Mouse (Mus musculus) liver, embryonic 13.5 days (tissue): ENCODE results near the gene Fkbp11. TPM values are rescaled to one million over a fixed set of nuclear protein-coding genes. Genes with fewer than 3 reads are reported as not detected.
A peak's percentile ranks its signal among the peaks of the same experiment; 100 is the strongest.

Source experiments
- ATAC-seq: fragments of 200-750 bp; cut with Nextera tagmentation; 2 replicates; pipeline ENCODE4 v1.8.0; 2017; ENCODE audit warnings: low read depth, mild to moderate bottlenecking, moderate number of reproducible peaks, moderate library complexity
- DNase-seq: peaks from one replicate; pipeline ENCODE4 v3.0.0; 2022
- H3K27ac ChIP-seq: fragments of 300-500 bp; sonication (generic); 2 replicates; pipeline ENCODE4 v1.5.1; 2015; ENCODE audit warnings: moderate library complexity, mild to moderate bottlenecking, inconsistent platforms
- H3K27me3 ChIP-seq: fragments of 300-500 bp; sonication (generic); 2 replicates; pipeline ENCODE4 v1.6.1; 2015; ENCODE audit warnings: mild to moderate bottlenecking, inconsistent platforms
- H3K36me3 ChIP-seq: fragments of 300-500 bp; sonication (generic); 2 replicates; pipeline ENCODE4 v1.6.1; 2015; ENCODE audit warnings: mild to moderate bottlenecking, inconsistent platforms
- H3K4me1 ChIP-seq: fragments of 300-500 bp; sonication (generic); replicated peaks from 2 replicates; pipeline ENCODE4 v1.6.1; 2015; ENCODE audit warnings: inconsistent platforms
- H3K4me2 ChIP-seq: fragments of 300-500 bp; sonication (generic); 2 replicates; pipeline ENCODE4 v1.6.1; 2015; ENCODE audit warnings: inconsistent platforms, mild to moderate bottlenecking, moderate library complexity
- H3K4me3 ChIP-seq: fragments of 300-500 bp; sonication (generic); replicated peaks from 2 replicates; pipeline ENCODE4 v1.5.1; 2015; ENCODE audit warnings: mild to moderate bottlenecking, inconsistent platforms
- H3K9ac ChIP-seq: fragments of 300-500 bp; sonication (generic); 2 replicates; pipeline ENCODE4 v1.6.1; 2015; ENCODE audit warnings: mild to moderate bottlenecking, inconsistent platforms
- H3K9me3 ChIP-seq: fragments of 300-500 bp; sonication (generic); replicated peaks from 2 replicates; pipeline ENCODE4 v1.6.1; 2016; ENCODE audit warnings: inconsistent platforms
- WGBS: fragments of 180-500 bp; shearing (Covaris S2); methylation state at CpG from one replicate; pipeline ENCODE4 v1.1.7; 2015; ENCODE audit not compliant: insufficient replicate concordance; 5-methylcytosine and 5-hydroxymethylcytosine counted together
- polyA plus RNA-seq: library from polyadenylated mRNA; unstranded; fragments of >200 nt; fragmentation: Nextera tagmentation; extraction: Ambion mirVana; gene quantifications from 2 replicates; pipeline ENCODE4 v1.2.1, GENCODE M21; 2015

Gene Fkbp11
- polyA plus RNA-seq, 1 experiment from 2014 or later, result 91.7 TPM

GRCm38 (mm10) chr15:98674994-98675545 is 52.9 kb downstream of the Fkbp11 start:
- no peaks in the 10 kb centered on the region for H3K9me3 ChIP-seq
- peaks cover 83% of the 10 kb centered on the region for H3K27me3 ChIP-seq
- ATAC-seq (no peak), DNase-seq (no peak)
- no peak overlapping the region for H3K4me3 ChIP-seq
- H3K4me2 ChIP-seq, result 0 out of 2 replicates have a peak overlapping the region, but pooled peaks have one; percentile 8
- no peak overlapping the region for H3K27ac ChIP-seq
- WGBS, result 29% methylated on average over 11 of the region's 11 CpGs
- H3K36me3 ChIP-seq, result no peaks in the 10 kb centered on the region
- H3K9ac ChIP-seq, result no peak overlapping the region
- peaks cover 21% of the 10 kb centered on the region for H3K4me1 ChIP-seq

Other genes starting within 250 kb of the Fkbp11 start
- gene Lalba, start 245.5 kb downstream of the Fkbp11 start, polyA plus RNA-seq, result not detected in 2 replicates
- gene Olfr279, start 235.8 kb downstream of the Fkbp11 start, polyA plus RNA-seq, result not detected in 2 replicates
- gene Kansl2, start 193.9 kb downstream of the Fkbp11 start, polyA plus RNA-seq, result 49.7 and 54.6 TPM in 2 replicates
- 27.4 and 34.3 TPM in 2 replicates for gene Ccnt1, start 157.3 kb downstream of the Fkbp11 start, polyA plus RNA-seq
- not detected in 2 replicates for gene 4930415O20Rik, start 157.2 kb downstream of the Fkbp11 start, polyA plus RNA-seq
- 5.2 and 6.2 TPM in 2 replicates for gene Adcy6, start 118.1 kb downstream of the Fkbp11 start, polyA plus RNA-seq
- 1.4 and 1.5 TPM in 2 replicates for gene Cacnb3, start 97.4 kb downstream of the Fkbp11 start, polyA plus RNA-seq
- gene Ddx23, start 65.3 kb downstream of the Fkbp11 start, polyA plus RNA-seq, result 14.7 and 15.5 TPM in 2 replicates
- 0.35 and 0.37 TPM in 2 replicates for gene Rnd1, start 50.7 kb downstream of the Fkbp11 start, polyA plus RNA-seq
- 0.06 TPM in 1 of 2 replicates, not detected in the other for gene Ccdc65, start 20.0 kb downstream of the Fkbp11 start, polyA plus RNA-seq
- gene Arf3, start 35.0 kb upstream of the Fkbp11 start, polyA plus RNA-seq, result 11.9 and 13.8 TPM in 2 replicates
- gene Wnt10b, start 50.0 kb upstream of the Fkbp11 start, polyA plus RNA-seq, result not detected in 2 replicates
- not detected in 2 replicates for gene Wnt1, start 61.7 kb upstream of the Fkbp11 start, polyA plus RNA-seq
- not detected in 2 replicates for gene Ddn, start 81.3 kb upstream of the Fkbp11 start, polyA plus RNA-seq
- gene Prkag1, start 103.3 kb upstream of the Fkbp11 start, polyA plus RNA-seq, result 116 and 117 TPM in 2 replicates
- gene Kmt2d, start 143.0 kb upstream of the Fkbp11 start, polyA plus RNA-seq, result 4.0 and 4.2 TPM in 2 replicates
- gene Rhebl1, start 166.3 kb upstream of the Fkbp11 start, polyA plus RNA-seq, result 4.0 and 4.2 TPM in 2 replicates
- gene Dhh, start 170.3 kb upstream of the Fkbp11 start, polyA plus RNA-seq, result 0.12 and 0.16 TPM in 2 replicates
- 3.2 and 3.9 TPM in 2 replicates for gene Lmbr1l, start 190.0 kb upstream of the Fkbp11 start, polyA plus RNA-seq
- gene Tuba1b, start 206.4 kb upstream of the Fkbp11 start, polyA plus RNA-seq, result 1,202 and 1,287 TPM in 2 replicates
- not detected in 2 replicates for gene Gm49450, start 225.4 kb upstream of the Fkbp11 start, polyA plus RNA-seq
- gene Tuba1a, start 225.5 kb upstream of the Fkbp11 start, polyA plus RNA-seq, result 109 TPM in 2 replicates